ENCODE assay signal across 9 mouse cellular contexts in genomic region chr9:24516575-24517139, GRCm38 (mm10). TPM values are rescaled to one million over a fixed set of nuclear protein-coding genes. Genes with fewer than 3 reads are reported as not detected.
DNase-seq lines count a peak whose midpoint lies in the region; ATAC-seq and TF ChIP-seq lines count a peak whose summit lies in the region.
"Had no signal": no experiment of that assay in that cellular context is flagged by ENCODE, and none has a peak within 500 bp of the region (broad histone marks: within the 10 kb centered on the region; RNA-seq: fewer than 3 reads in every experiment).

No protein-coding gene starts in this region.

- no peak overlapping the region for H3K4me2 ChIP-seq in midbrain, embryonic 15.5 days

- no peak for TF ChIP-seq POLR2A in kidney, adult 2 months (IDR thresholded peaks at IDR 0.05; ENCODE audit: low read depth, low read length)
- TF ChIP-seq POLR2A in small intestine, adult 2 months (IDR thresholded peaks at IDR 0.05; ENCODE audit: low read depth, low read length): no peak

- H3K36me3 ChIP-seq in G1E (replicated peaks): no peaks in the 10 kb centered on the region
- no peaks in the 10 kb centered on the region for H3K36me3 ChIP-seq in kidney, adult 2 months (ENCODE audit: control insufficient read depth, insufficient read depth, low read length)
- no peaks in the 10 kb centered on the region for H3K36me3 ChIP-seq in midbrain, embryonic 15.5 days (replicated peaks)
- H3K36me3 ChIP-seq in small intestine, adult 2 months (ENCODE audit: control insufficient read depth, insufficient read depth, low read length): no peaks in the 10 kb centered on the region

- no peaks in the 10 kb centered on the region for H3K9me3 ChIP-seq in G1E (replicated peaks)
- H3K9me3 ChIP-seq in midbrain, embryonic 15.5 days: no peaks in the 10 kb centered on the region

- DNase-seq in 3134 (ENCODE audit: extremely low read depth, insufficient read length, low spot score) (peak; percentile 14), G1E (ENCODE audit: low spot score) (no peak)
- peak; percentile 89 to 91 for DNase-seq in cerebellum, postnatal 10 days
- peak; percentile 61 to 70 for DNase-seq in frontal cortex, postnatal 25 days (ENCODE audit: low spot score in 2 of 2)
- DNase-seq in kidney, adult 2 months: peak; percentile 61
- DNase-seq in left cerebral cortex, postnatal 4 days: peak; percentile 72

- intact Hi-C loops in left cerebral cortex, postnatal 4 days (cut with DNase I): loop anchor here (5.0 kb wide), 2 partner anchors 399 to 934 kb away; no protein-coding TSS in a partner anchor

- H3K27ac ChIP-seq in kidney, adult 2 months (ENCODE audit: insufficient read depth, low read depth, low read length): no peak overlapping the region
- H3K27ac ChIP-seq in midbrain, embryonic 15.5 days: no peak overlapping the region
- no peak overlapping the region for H3K27ac ChIP-seq in small intestine, adult 2 months (ENCODE audit: insufficient read depth, low read depth, low read length)

- peaks cover 5% of the 10 kb centered on the region; the same call in 1 of the 2 replicates for H3K4me1 ChIP-seq in G1E (ENCODE audit: insufficient read depth, low read depth, low read length)
- H3K4me1 ChIP-seq in kidney, adult 2 months (ENCODE audit: control insufficient read depth, insufficient read depth, low read length): no peaks in the 10 kb centered on the region
- no peaks in the 10 kb centered on the region for H3K4me1 ChIP-seq in midbrain, embryonic 15.5 days
- no peaks in the 10 kb centered on the region for H3K4me1 ChIP-seq in small intestine, adult 2 months (ENCODE audit: control insufficient read depth, insufficient read depth, insufficient read length, low read length)

- no peak overlapping the region for H3K4me3 ChIP-seq in G1E (ENCODE audit: low read depth, low read length)
- H3K4me3 ChIP-seq in kidney, adult 2 months (ENCODE audit: insufficient read depth, low read depth, low read length): no peak overlapping the region
- H3K4me3 ChIP-seq in midbrain, embryonic 15.5 days: no peak overlapping the region
- H3K4me3 ChIP-seq in small intestine, adult 2 months (ENCODE audit: low read depth, low read length): no peak overlapping the region
- H3K4me3 ChIP-seq: erythroblast, embryonic 14.5 days had no signal

- WGBS in kidney, adult 2 months: 52% methylated on average over 10 of the region's 10 CpGs
- WGBS in midbrain, embryonic 15.5 days: 61% methylated on average over 10 of the region's 10 CpGs
- WGBS in small intestine, adult 2 months: 60% methylated on average over 10 of the region's 10 CpGs

- no peak for ATAC-seq in G1E (ENCODE audit: extremely low read depth, insufficient number of reproducible peaks, low FRiP score, poor library complexity, severe bottlenecking)
- peak; percentile 91 for ATAC-seq in midbrain, embryonic 15.5 days (replicated peaks)

- no peak overlapping the region for H3K9ac ChIP-seq in midbrain, embryonic 15.5 days

- H3K27me3 ChIP-seq in G1E (ENCODE audit: insufficient read depth, low read length): peaks cover 31% of the 10 kb centered on the region
- H3K27me3 ChIP-seq in kidney, adult 2 months (replicated peaks; ENCODE audit: control insufficient read depth, insufficient read depth, low read length): no peaks in the 10 kb centered on the region
- H3K27me3 ChIP-seq in midbrain, embryonic 15.5 days (replicated peaks): no peaks in the 10 kb centered on the region
- no peaks in the 10 kb centered on the region for H3K27me3 ChIP-seq in small intestine, adult 2 months (ENCODE audit: control insufficient read depth, insufficient read depth, low read length)

- TF ChIP-seq CTCF in G1E (IDR thresholded peaks at IDR 0.05; ENCODE audit: low read depth, low read length): peak; percentile 57; the same call in 1 of the 2 replicates
- TF ChIP-seq CTCF in kidney, adult 2 months (conservative IDR thresholded peaks at IDR 0.05; ENCODE audit: insufficient read depth, insufficient read length, low read depth, low read length): peak; percentile 94
- peak; percentile 65; the same call in 1 of the 2 replicates for TF ChIP-seq CTCF in small intestine, adult 2 months (IDR thresholded peaks at IDR 0.05; ENCODE audit: extremely low read depth, insufficient read length, insufficient replicate concordance, low read depth, low read length)

RNA-seq across cellular contexts. Expression of gene Dpy19l1, which starts 13.7 kb away (rescaled TPM):
- 31.4 and 36.3 TPM in 2 replicates for total RNA-seq in G1E (2014; fragmentation: Nextera tagmentation)
- 42.6 and 42.8 TPM in 2 replicates for total RNA-seq in G1E (2017)
- polyA plus RNA-seq in G1E (2012): 14.3 and 15.7 TPM in 2 replicates
- 4.3 and 5.5 TPM in 2 replicates for polyA plus RNA-seq in kidney, adult 2 months (2012; rRNA removed)
- 10 to 100 TPM; 34.2 to 38.4 TPM for total RNA-seq in left cerebral cortex, postnatal 4 days (2021)
- 12.3 and 13.9 TPM in 2 replicates for polyA plus RNA-seq in midbrain, embryonic 15.5 days (2015; fragmentation: Nextera tagmentation; extraction: Ambion mirVana)
- 1.5 and 1.6 TPM in 2 replicates for polyA plus RNA-seq in small intestine, adult 2 months (2012; rRNA removed)
